Mouse (Mus musculus): ENCODE measurements around the gene Nfia.

Nfia gene

GRCm38 (mm10) chr4:98086976-98087375, 314.4 kb downstream of the Nfia start:
- in situ Hi-C loops (cut with MboI; ENCODE audit: unreplicated experiment in 2 of 2), result no loop called here

- in situ Hi-C loops (cut with MboI; ENCODE audit: unreplicated experiment in 2 of 2), result loop anchor here (5.0 kb wide), 2 partner anchors 338 to 347 kb away; no protein-coding TSS in a partner anchor
Observed at GRCm38 (mm10) chr4:98089985-98090384, 317.5 kb downstream of the Nfia start.

- in situ Hi-C loops (cut with MboI; ENCODE audit: unreplicated experiment in 2 of 2), result loop anchor here (5.0 kb wide), 2 partner anchors 338 to 347 kb away; no protein-coding TSS in a partner anchor
Observed at GRCm38 (mm10) chr4:98090586-98090985, 318.1 kb downstream of the Nfia start.

GRCm38 (mm10) chr4:98091368-98091827, 318.9 kb downstream of the Nfia start:
- in situ Hi-C loops (cut with MboI; ENCODE audit: unreplicated experiment in 2 of 2), result loop anchor here (5.0 kb wide), 2 partner anchors 339 to 346 kb away; no protein-coding TSS in a partner anchor

GRCm38 (mm10) chr4:98091901-98092472, 319.5 kb downstream of the Nfia start:
- in situ Hi-C loops (cut with MboI; ENCODE audit: unreplicated experiment in 2 of 2), result loop anchor here (5.0 kb wide), 2 partner anchors 340 to 345 kb away; no protein-coding TSS in a partner anchor

GRCm38 (mm10) chr4:98094112-98094805, 321.7 kb downstream of the Nfia start:
- in situ Hi-C loops (cut with MboI; ENCODE audit: unreplicated experiment in 2 of 2), result loop anchor here (5.0 kb wide), 2 partner anchors 342 to 343 kb away; no protein-coding TSS in a partner anchor

- in situ Hi-C loops (cut with MboI; ENCODE audit: unreplicated experiment in 2 of 2), result no loop called here
Observed at GRCm38 (mm10) chr4:98095060-98095459, 322.5 kb downstream of the Nfia start.

- in situ Hi-C loops (cut with MboI; ENCODE audit: unreplicated experiment in 2 of 2), result no loop called here
Observed at GRCm38 (mm10) chr4:98097013-98097566, 324.6 kb downstream of the Nfia start.

- in situ Hi-C loops (cut with MboI; ENCODE audit: unreplicated experiment in 2 of 2), result no loop called here
Observed at GRCm38 (mm10) chr4:98098663-98099062, 326.1 kb downstream of the Nfia start.

- in situ Hi-C loops (cut with MboI; ENCODE audit: unreplicated experiment in 2 of 2), result no loop called here
Observed at GRCm38 (mm10) chr4:98099433-98099832, 326.9 kb downstream of the Nfia start.

- in situ Hi-C loops (cut with MboI; ENCODE audit: unreplicated experiment in 2 of 2), result loop anchor here (10.0 kb wide), 2 partner anchors 333 to 823 kb away; partner anchors contain the start of gene Usp1 (in 1 of the 2)
Observed at GRCm38 (mm10) chr4:98101153-98102096, 328.9 kb downstream of the Nfia start.

GRCm38 (mm10) chr4:98102625-98103336, 330.2 kb downstream of the Nfia start:
- in situ Hi-C loops (cut with MboI; ENCODE audit: unreplicated experiment in 2 of 2), result loop anchor here (10.0 kb wide), 2 partner anchors 332 to 822 kb away; partner anchors contain the start of gene Usp1 (in 1 of the 2)

GRCm38 (mm10) chr4:98103337-98103666, 330.8 kb downstream of the Nfia start:
- in situ Hi-C loops (cut with MboI; ENCODE audit: unreplicated experiment in 2 of 2), result loop anchor here (10.0 kb wide), 2 partner anchors 331 to 821 kb away; partner anchors contain the start of gene Usp1 (in 1 of the 2)

- in situ Hi-C loops (cut with MboI; ENCODE audit: unreplicated experiment in 2 of 2), result loop anchor here (10.0 kb wide), 2 partner anchors 331 to 821 kb away; partner anchors contain the start of gene Usp1 (in 1 of the 2)
Observed at GRCm38 (mm10) chr4:98104161-98104560, 331.6 kb downstream of the Nfia start.

GRCm38 (mm10) chr4:98104911-98105702, 332.6 kb downstream of the Nfia start:
- in situ Hi-C loops (cut with MboI; ENCODE audit: unreplicated experiment in 2 of 2), result loop anchor here (10.0 kb wide), 2 partner anchors 330 to 820 kb away; partner anchors contain the start of gene Usp1 (in 1 of the 2)

GRCm38 (mm10) chr4:98105971-98106370, 333.4 kb downstream of the Nfia start:
- in situ Hi-C loops (cut with MboI; ENCODE audit: unreplicated experiment in 2 of 2), result loop anchor here (10.0 kb wide), 2 partner anchors 329 to 819 kb away; partner anchors contain the start of gene Usp1 (in 1 of the 2)

- in situ Hi-C loops (cut with MboI; ENCODE audit: unreplicated experiment in 2 of 2), result loop anchor here (10.0 kb wide), 2 partner anchors 328 to 818 kb away; partner anchors contain the start of gene Usp1 (in 1 of the 2)
Observed at GRCm38 (mm10) chr4:98106445-98107092, 334.0 kb downstream of the Nfia start.

- in situ Hi-C loops (cut with MboI; ENCODE audit: unreplicated experiment in 2 of 2), result loop anchor here (10.0 kb wide), 2 partner anchors 328 to 818 kb away; partner anchors contain the start of gene Usp1 (in 1 of the 2)
Observed at GRCm38 (mm10) chr4:98107093-98107453, 334.5 kb downstream of the Nfia start.

Measured in v-Abl transformed pro-B cells (cell line).